ENCODE assay signal across 11 mouse cellular contexts in the genomic region with DNA sequence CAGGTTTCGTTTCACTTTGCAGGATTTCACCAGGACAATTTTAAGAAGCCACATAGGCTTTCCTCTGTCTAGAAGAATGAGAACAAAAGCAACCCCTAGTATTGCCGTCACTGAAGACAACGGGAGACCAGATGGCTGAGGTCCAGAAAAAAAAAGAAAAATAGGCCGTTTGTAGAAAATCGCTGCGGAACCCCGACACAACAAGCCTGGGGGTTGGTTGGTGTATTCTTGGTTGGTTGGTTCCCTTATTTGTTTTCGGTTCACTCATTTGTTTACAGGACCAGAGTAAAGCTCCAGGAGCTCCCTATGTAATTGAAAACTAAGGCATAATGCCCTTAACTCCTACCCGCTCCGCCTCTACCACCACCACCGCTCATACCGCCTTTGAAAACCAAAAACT. TPM values are rescaled to one million over a fixed set of nuclear protein-coding genes. Genes with fewer than 3 reads are reported as not detected.
DNase-seq lines count a peak whose midpoint lies in the region; ATAC-seq and TF ChIP-seq lines count a peak whose summit lies in the region.
"Had no signal": no experiment of that assay in that cellular context is flagged by ENCODE, and none has a peak within 500 bp of the region (broad histone marks: within the 10 kb centered on the region; RNA-seq: fewer than 3 reads in every experiment).

No protein-coding gene starts in this region.

- DNase-seq in heart, adult 11 months = peak; percentile 75
- no peak for DNase-seq in heart, adult 8-10 months (ENCODE audit: low spot score)
- peak; percentile 46 for DNase-seq in Muller cell, postnatal 12 days (ENCODE audit: inconsistent ontology term)
- no peak for DNase-seq in heart, postnatal 0 days (ENCODE audit: low spot score)
- DNase-seq in liver, postnatal 0 days = no peak
- no peak for DNase-seq in urinary bladder, postnatal 14 days (ENCODE audit: low spot score)
- DNase-seq in frontal cortex, postnatal 14 days (ENCODE audit: low spot score in 2 of 2) = no peak
- no peak for DNase-seq in adrenal gland, adult 8-10 months

- H3K36me3 ChIP-seq in heart, postnatal 0 days (replicated peaks; ENCODE audit: control insufficient read depth, insufficient read depth, low read length) = no peaks in the 10 kb centered on the region
- H3K36me3 ChIP-seq in liver, postnatal 0 days (replicated peaks; ENCODE audit: insufficient read depth, low read length) = no peaks in the 10 kb centered on the region

- TF ChIP-seq EP300 in heart, postnatal 0 days (IDR thresholded peaks at IDR 0.05; ENCODE audit: low read depth) = no peak
- TF ChIP-seq EP300 in liver, postnatal 0 days (IDR thresholded peaks at IDR 0.05; ENCODE audit: low read depth) = no peak

- H3K4me3 ChIP-seq in heart, postnatal 0 days (ENCODE audit: low read depth, low read length) = peak overlapping the region; percentile 40
- peak overlapping the region; percentile 39 for H3K4me3 ChIP-seq in liver, postnatal 0 days (ENCODE audit: low read depth, low read length)

- WGBS in heart, postnatal 0 days = 3% methylated on average over 12 of the region's 12 CpGs
- 1% methylated on average over 12 of the region's 12 CpGs for WGBS in liver, postnatal 0 days (ENCODE audit: insufficient replicate concordance)

- ATAC-seq in heart, postnatal 0 days (ENCODE audit: insufficient read depth, low read depth) = no peak
- ATAC-seq in liver, postnatal 0 days = no peak

- no peak overlapping the region for H3K27ac ChIP-seq in heart, postnatal 0 days (ENCODE audit: low read depth)
- no peak overlapping the region for H3K27ac ChIP-seq in liver, postnatal 0 days (ENCODE audit: low read depth)

- H3K9me3 ChIP-seq in heart, postnatal 0 days (replicated peaks; ENCODE audit: control insufficient read depth, low read length) = no peaks in the 10 kb centered on the region
- no peaks in the 10 kb centered on the region for H3K9me3 ChIP-seq in liver, postnatal 0 days (ENCODE audit: low read length)

- peak overlapping the region; percentile 60 for H3K4me2 ChIP-seq in heart, postnatal 0 days (ENCODE audit: low read depth, low read length)
- peak overlapping the region; percentile 73 for H3K4me2 ChIP-seq in liver, postnatal 0 days (ENCODE audit: low read depth, low read length)

- H3K27me3 ChIP-seq in heart, postnatal 0 days (ENCODE audit: control insufficient read depth, insufficient read depth, low read length) = peaks cover 100% of the 10 kb centered on the region
- peaks cover 98% of the 10 kb centered on the region for H3K27me3 ChIP-seq in liver, postnatal 0 days (ENCODE audit: insufficient read depth, low read length)

- no peak for TF ChIP-seq CTCF in heart, postnatal 0 days (IDR thresholded peaks at IDR 0.05; ENCODE audit: low read depth)
- TF ChIP-seq CTCF in liver, postnatal 0 days (IDR thresholded peaks at IDR 0.05; ENCODE audit: low read depth) = no peak

- H3K9ac ChIP-seq in heart, postnatal 0 days (replicated peaks; ENCODE audit: low read depth, low read length) = no peak overlapping the region
- no peak overlapping the region for H3K9ac ChIP-seq in liver, postnatal 0 days (replicated peaks)

- no peaks in the 10 kb centered on the region for H3K4me1 ChIP-seq in heart, postnatal 0 days (ENCODE audit: control insufficient read depth, insufficient read depth)
- peaks cover 5% of the 10 kb centered on the region for H3K4me1 ChIP-seq in liver, postnatal 0 days (ENCODE audit: insufficient read depth)

RNA-seq across cellular contexts. Expression of gene Foxf2, which starts 7.6 kb away (rescaled TPM):
- under 1 TPM in 2 of 4 experiments, not detected in 2; 0.16 to 0.19 TPM for total RNA-seq in heart, adult 8-10 months (2022)
- total RNA-seq in heart, postnatal 0 days (2014; rRNA removed; ENCODE audit: low replicate concordance) = not detected in 2 replicates
- not detected in 2 replicates for polyA plus RNA-seq in heart, postnatal 0 days (2015; fragmentation: Nextera tagmentation; extraction: Ambion mirVana)
- not detected in 2 replicates for polyA plus RNA-seq in liver, postnatal 0 days (2015; fragmentation: Nextera tagmentation; extraction: Ambion mirVana)
- not detected for total RNA-seq in adrenal gland, adult 8-10 months (2022)
- total RNA-seq: adrenal gland, postnatal 36 days; hematopoietic stem cell, adult 5-6 weeks had no signal

RNA-seq across cellular contexts. Expression of gene A530084C06Rik, which starts 58.9 kb away (rescaled TPM):
- total RNA-seq in heart, adult 8-10 months (2022) = under 1 TPM in 1 of 4 experiments, not detected in 3; 0.09 TPM
- total RNA-seq in heart, postnatal 0 days (2014; rRNA removed; ENCODE audit: low replicate concordance) = not detected in 2 replicates
- not detected in 2 replicates for polyA plus RNA-seq in heart, postnatal 0 days (2015; fragmentation: Nextera tagmentation; extraction: Ambion mirVana)
- polyA plus RNA-seq in liver, postnatal 0 days (2015; fragmentation: Nextera tagmentation; extraction: Ambion mirVana) = not detected in 2 replicates
- total RNA-seq in adrenal gland, adult 8-10 months (2022) = not detected
- total RNA-seq: adrenal gland, postnatal 36 days had no signal
- polyA plus RNA-seq: C2C12 had no signal

Comparison
In these comparisons a context has a peak if more than half of its experiments do, and no peak if none do; other contexts are left out.
1. DNase-seq: peak in heart, adult 11 months (single experiment) and Muller cell, postnatal 12 days (single experiment); none in heart, adult 8-10 months (single experiment), heart, postnatal 0 days (single experiment), liver, postnatal 0 days (single experiment), urinary bladder, postnatal 14 days (single experiment), frontal cortex, postnatal 14 days (0 of 2) and adrenal gland, adult 8-10 months (single experiment).